Mouse (Mus musculus): Measurements from ENCODE around the gene Map1lc3b. TPM values are rescaled to one million over a fixed set of nuclear protein-coding genes. Genes with fewer than 3 reads are reported as not detected.

Gene Map1lc3b
- total and polyA plus RNA-seq, 3 experiments = 56.4 to 68.8 TPM; not detected in 1

DNA sequence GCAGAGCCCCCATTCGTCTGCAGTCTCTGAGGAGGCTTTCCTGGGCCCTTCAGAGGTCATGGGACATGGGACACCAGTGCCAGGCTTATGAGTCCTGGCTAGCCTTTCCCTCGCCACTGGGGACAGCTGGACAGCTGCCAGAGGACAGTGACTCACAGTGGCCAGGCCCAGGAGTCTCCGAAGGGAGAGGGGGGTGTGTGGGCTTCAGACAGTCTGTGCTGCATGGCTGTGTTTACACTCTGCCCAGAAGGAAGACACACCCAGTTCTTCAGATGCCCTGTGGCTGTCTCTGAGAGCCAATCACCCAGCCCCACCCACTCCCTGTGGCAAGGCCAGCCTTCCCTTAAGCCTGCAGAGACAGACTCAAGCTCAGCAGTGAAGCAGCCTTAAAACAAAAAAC is 16.9 kb upstream of the Map1lc3b start:
- Histone ChIP-seq H3K4me3 (ENCODE audit: control insufficient read depth in 1 of 2, insufficient read depth in 1 of 2, low read depth in 2 of 2, low read length in 2 of 2) (no peak overlapping the region), H3K27me3 (ENCODE audit: control insufficient read depth in 1 of 2, insufficient read depth in 2 of 2, low read length in 2 of 2) (no peaks in the 10 kb centered on the region), H3K9ac (ENCODE audit: control insufficient read depth, low read depth, low read length, poor library complexity, severe bottlenecking) (no peak overlapping the region), H3K36me3 (ENCODE audit: control insufficient read depth in 1 of 2, insufficient read depth in 2 of 2, low read length in 2 of 2) (peaks cover 0 to 3% of the 10 kb centered on the region in 2 experiments; a peak in 1 of 4 replicates), H3K79me2 (ENCODE audit: control insufficient read depth, insufficient read depth, low read length, poor library complexity) (peaks cover 58% of the 10 kb centered on the region), H3K4me1 (ENCODE audit: control insufficient read depth in 1 of 2, insufficient read depth in 2 of 2, low read length in 2 of 2) (peaks cover 0 to 7% of the 10 kb centered on the region in 2 experiments; a peak in 2 of 4 replicates), H3K27ac (ENCODE audit: control insufficient read depth, low read depth, low read length) (no peak overlapping the region), H3K9me3 (replicated peaks; ENCODE audit: insufficient read depth, low read length) (no peaks in the 10 kb centered on the region)
- TF ChIP-seq CHD2 (IDR thresholded peaks at IDR 0.05; ENCODE audit: low read length) (no peak), NRF1 (IDR thresholded peaks at IDR 0.05; ENCODE audit: insufficient read depth, low read depth, low read length, poor library complexity, severe bottlenecking) (no peak), SIN3A (IDR thresholded peaks at IDR 0.05; ENCODE audit: low read length) (peak; percentile 41; the same call in 1 of the 2 replicates)
- peak; percentile 38 for DNase-seq (ENCODE audit: low read depth, low spot score)

DNA sequence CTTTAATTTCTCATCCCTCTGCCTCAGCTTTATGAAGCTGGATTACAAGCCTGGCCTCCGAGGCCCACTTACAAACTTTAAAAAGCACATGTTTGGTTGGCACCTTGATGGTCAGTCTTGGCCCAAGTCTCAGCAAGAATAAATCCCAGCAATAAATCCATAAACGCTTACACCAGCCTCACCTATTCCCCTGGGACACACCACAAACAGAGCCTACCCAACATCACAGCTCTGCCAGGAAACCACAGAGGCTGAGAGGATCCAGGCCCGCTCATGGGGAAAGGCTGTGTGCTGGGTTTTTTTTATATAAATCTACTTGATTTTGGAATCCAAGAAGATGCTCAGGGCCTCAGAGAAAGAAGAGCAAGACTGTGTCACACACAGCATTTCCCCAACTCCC is 14.5 kb upstream of the Map1lc3b start:
- TF ChIP-seq POLR2A (IDR thresholded peaks at IDR 0.05; ENCODE audit: control insufficient read depth in 1 of 2, insufficient read depth in 1 of 2, low read depth in 1 of 2, low read length in 2 of 2, poor library complexity in 1 of 2) = no peak
- no peak for TF ChIP-seq ETS1 (IDR thresholded peaks at IDR 0.05; ENCODE audit: low read depth, low read length)
- no peak for TF ChIP-seq USF1 (IDR thresholded peaks at IDR 0.05; ENCODE audit: low read depth, low read length)
- no peak for TF ChIP-seq MAFK (IDR thresholded peaks at IDR 0.05; ENCODE audit: borderline replicate concordance, low read depth, low read length)
- TF ChIP-seq CHD2 (IDR thresholded peaks at IDR 0.05; ENCODE audit: low read length) = no peak
- no peak for TF ChIP-seq ELF1 (IDR thresholded peaks at IDR 0.05; ENCODE audit: low read depth, low read length)
- TF ChIP-seq GATA1 (IDR thresholded peaks at IDR 0.05; ENCODE audit: low read depth, low read length) = no peak
- no peak for TF ChIP-seq CTCF (IDR thresholded peaks at IDR 0.05 in 2 of 3, conservative IDR thresholded peaks at IDR 0.05 in 1 of 3; ENCODE audit: control insufficient read depth in 1 of 3, insufficient read depth in 1 of 3, low read depth in 2 of 3, low read length in 3 of 3, poor library complexity in 1 of 3, severe bottlenecking in 1 of 3)
- no peak for TF ChIP-seq POLR2AphosphoS5 (IDR thresholded peaks at IDR 0.05; ENCODE audit: borderline replicate concordance, low read depth, low read length)
- no peak for TF ChIP-seq MEF2A (IDR thresholded peaks at IDR 0.05; ENCODE audit: extremely low read depth, insufficient replicate concordance, low read depth, low read length, poor library complexity, severe bottlenecking)
- TF ChIP-seq NELFE (IDR thresholded peaks at IDR 0.05; ENCODE audit: low read depth, low read length) = no peak
- no peak for TF ChIP-seq EP300 (IDR thresholded peaks at IDR 0.05; ENCODE audit: low read depth in 1 of 2, low read length in 2 of 2)
- no peak for TF ChIP-seq MYC (IDR thresholded peaks at IDR 0.05; ENCODE audit: low read depth, low read length)
- no peak for TF ChIP-seq HCFC1 (IDR thresholded peaks at IDR 0.05; ENCODE audit: low read depth, low read length)
- TF ChIP-seq POLR2AphosphoS2 (IDR thresholded peaks at IDR 0.05; ENCODE audit: low read length) = no peak
- TF ChIP-seq USF2 (IDR thresholded peaks at IDR 0.05; ENCODE audit: borderline replicate concordance in 1 of 2, insufficient read depth in 1 of 2, low read depth in 1 of 2, low read length in 2 of 2) = no peak
- no peak for TF ChIP-seq TBP (IDR thresholded peaks at IDR 0.05; ENCODE audit: low read depth, low read length)
- Histone ChIP-seq H3K9me3 (replicated peaks; ENCODE audit: insufficient read depth, low read length) (no peaks in the 10 kb centered on the region), H3K9ac (ENCODE audit: control insufficient read depth, low read depth, low read length, poor library complexity, severe bottlenecking) (no peak overlapping the region), H3K27ac (ENCODE audit: control insufficient read depth, low read depth, low read length) (no peak overlapping the region), H3K79me2 (ENCODE audit: control insufficient read depth, insufficient read depth, low read length, poor library complexity) (peaks cover 60% of the 10 kb centered on the region), H3K4me1 (ENCODE audit: control insufficient read depth in 1 of 2, insufficient read depth in 2 of 2, low read length in 2 of 2) (peaks cover 0 to 14% of the 10 kb centered on the region in 2 experiments; a peak in 3 of 4 replicates), H3K4me3 (ENCODE audit: control insufficient read depth in 1 of 2, insufficient read depth in 1 of 2, low read depth in 2 of 2, low read length in 2 of 2) (no peak overlapping the region), H3K36me3 (ENCODE audit: control insufficient read depth in 1 of 2, insufficient read depth in 2 of 2, low read length in 2 of 2) (peaks cover 0 to 4% of the 10 kb centered on the region in 2 experiments; a peak in 1 of 4 replicates), H3K27me3 (ENCODE audit: control insufficient read depth in 1 of 2, insufficient read depth in 2 of 2, low read length in 2 of 2) (no peaks in the 10 kb centered on the region)
- DNase-seq (ENCODE audit: low read depth, low spot score) = no peak
